Mouse (Mus musculus) granulocyte monocyte progenitor cell, adult 5-6 weeks (primary cell): Measurements from ENCODE around the gene Aloxe3. TPM values are rescaled to one million over a fixed set of nuclear protein-coding genes. Genes with fewer than 3 reads are reported as not detected.

Source experiments
- ATAC-seq: replicated peaks from 2 replicates; pipeline ENCODE4 v1.8.0; 2016; ENCODE audit warnings: mild to moderate bottlenecking, moderate TSS enrichment, inconsistent platforms; ENCODE audit not compliant: poor library complexity, severe bottlenecking
- total RNA-seq, 2 experiments: library from RNA; stranded (forward) in 1 of 2; stranded (reverse) in 1 of 2; fragments of 200-712, 200-1000 nt in 1 of 2; fragments of >200 nt in 1 of 2; fragmentation: Nextera tagmentation in 1 of 2; gene quantifications; 2 replicates each; pipeline ENCODE4 v1.2.3; 2014 to 2017

The Aloxe3 gene
- total RNA-seq, 2 experiments from 2014 or later = not detected

DNA sequence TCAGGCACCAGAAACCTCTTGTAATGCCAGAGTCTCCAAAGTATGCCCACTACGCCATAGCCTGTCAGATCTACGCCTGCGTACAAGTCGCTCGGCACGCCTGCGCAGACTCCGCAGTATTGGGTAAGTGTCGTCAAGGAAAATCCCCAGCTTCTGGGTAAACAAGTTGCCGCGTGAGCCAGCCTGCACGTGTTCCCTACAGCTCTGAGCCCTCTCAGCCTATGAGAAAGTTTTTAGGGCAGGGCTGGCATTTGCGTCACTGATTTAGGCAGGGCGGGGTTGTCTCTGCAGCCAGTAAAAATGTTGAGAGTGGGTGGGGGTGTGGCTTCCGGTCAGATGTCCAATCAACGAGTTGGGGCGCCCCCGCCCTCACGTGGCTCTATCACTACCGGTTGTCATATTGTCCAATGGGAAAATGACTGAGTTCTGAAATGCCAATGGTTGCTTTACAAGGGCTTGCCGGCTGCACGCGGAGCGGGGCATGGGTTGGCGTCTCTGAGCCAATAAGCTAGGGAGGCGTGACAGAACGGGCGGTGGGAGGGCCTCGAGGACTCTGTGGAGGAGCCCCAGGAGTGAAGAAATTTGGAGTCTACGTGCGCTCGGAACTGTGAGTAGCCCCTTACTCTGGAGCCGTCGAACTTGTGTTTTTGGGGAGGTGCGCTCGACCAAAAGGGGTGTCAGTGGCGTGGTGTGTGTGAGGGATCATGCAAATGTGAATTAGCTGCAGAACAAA is 30.8 kb upstream of the Aloxe3 start, which contains the start of gene Per1:
Gene Per1, plus strand, starts transcription at position 521 of the 733 bp plus-strand sequence.
- peak; percentile 54 for ATAC-seq

DNA sequence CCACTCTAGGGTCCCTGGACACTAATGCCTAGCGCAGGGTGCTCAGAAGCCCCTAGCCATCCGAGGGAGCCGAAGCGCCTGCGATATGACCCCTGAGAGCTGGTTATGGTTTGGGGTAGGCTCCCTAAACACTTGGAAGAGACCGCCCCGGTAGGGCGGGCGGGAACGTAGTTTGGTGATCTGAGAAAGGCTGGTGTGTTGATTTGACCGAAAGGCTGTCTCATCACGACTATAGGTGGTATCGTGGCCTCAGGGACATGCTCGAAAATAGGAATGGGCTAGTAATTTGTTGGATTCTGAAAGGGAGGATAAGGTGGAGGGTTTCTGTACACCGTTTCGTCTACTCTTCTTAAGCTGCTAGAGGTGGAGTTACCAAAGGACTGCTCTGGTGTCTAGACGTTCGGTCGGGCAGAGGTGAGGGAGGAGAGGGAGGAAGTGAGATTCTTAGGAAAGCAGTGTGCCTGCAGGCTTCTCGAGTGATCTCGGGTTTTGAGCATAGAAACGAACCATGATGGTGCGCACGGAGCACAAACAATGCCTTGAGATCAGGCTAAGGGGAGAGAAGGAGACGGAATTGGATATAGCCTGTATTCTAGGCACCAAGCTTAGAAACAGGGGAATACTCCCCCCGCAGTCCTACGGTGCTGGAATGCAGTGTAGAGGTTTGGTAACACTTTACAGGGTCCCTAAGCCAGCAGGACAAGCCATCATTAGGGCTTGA is 30.0 kb upstream of the Aloxe3 start:
- ATAC-seq = no peak

DNA sequence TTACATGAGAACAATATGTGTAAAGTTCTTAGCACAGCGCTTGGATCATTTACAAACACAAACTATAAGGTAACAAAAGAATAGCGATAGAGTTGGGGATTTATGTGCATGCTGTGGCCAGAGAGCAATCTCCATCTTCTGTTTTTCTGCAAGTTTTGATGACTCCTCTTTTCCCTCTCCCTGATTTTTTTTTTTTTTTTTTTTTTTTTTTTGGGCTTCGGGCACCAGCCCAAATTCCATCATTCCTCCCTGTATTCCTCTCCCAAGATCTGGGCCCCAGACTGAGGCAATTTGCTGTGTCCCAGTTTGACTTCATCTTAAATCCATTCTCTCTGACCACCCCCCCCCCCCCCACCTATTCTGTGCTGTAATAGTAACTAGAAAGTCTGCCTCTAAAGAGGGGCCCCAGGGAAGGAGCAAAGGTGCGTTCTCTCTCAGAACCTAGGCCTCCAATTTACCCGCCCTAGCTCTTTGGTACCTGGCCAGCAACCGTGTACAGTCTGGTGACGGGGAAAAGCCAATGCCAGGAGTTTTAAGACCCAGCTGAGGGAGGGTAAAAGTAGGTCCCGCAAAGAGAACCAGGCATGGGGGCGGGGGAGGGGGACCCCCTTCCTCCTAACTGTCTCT is 29.2 kb upstream of the Aloxe3 start:
- ATAC-seq = no peak

DNA sequence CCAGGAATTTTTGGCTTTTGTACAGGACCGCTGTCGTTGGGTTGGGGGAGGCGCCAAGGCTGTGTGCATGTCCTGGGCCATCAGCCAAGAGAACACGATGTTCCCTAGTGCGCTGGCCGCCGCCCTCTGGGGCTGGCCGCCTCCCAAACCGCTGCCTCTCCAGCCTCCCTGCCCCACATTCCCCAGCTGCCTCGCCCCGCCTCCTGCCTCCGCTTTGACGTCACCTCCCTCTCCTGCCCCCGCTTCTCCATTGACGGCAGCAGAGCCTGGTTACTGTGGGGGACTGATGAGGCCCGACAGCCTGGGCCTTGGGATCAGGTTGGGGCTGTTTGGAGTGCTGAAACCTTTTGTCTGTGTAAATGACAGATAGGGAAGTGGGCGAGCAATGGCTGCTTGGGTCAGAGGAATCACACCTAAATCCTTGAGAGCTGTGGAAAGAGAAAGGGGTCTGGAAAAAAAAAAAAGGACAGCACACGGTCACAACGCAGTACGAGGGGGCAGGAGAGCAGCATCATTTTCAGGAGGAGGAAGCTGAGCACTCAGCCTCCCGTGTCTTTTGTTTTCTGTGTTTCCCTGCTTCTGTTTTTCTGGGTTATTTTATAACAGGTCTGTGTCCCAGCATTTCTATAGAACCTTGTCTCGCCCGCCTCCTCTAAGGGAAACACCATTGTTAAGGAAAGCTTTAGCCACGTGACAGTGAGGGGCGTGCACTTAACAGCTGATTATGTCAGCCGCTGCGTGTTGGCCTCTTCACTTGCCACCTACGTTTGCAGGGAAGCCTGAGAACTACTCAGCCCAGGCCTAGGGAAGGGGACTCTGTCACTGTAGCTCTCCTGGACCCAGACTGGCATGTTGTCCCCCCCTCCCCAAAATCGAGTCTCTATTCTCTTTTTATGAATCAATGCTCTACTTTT is 28.5 kb upstream of the Aloxe3 start:
- ATAC-seq = peak; percentile 35

DNA sequence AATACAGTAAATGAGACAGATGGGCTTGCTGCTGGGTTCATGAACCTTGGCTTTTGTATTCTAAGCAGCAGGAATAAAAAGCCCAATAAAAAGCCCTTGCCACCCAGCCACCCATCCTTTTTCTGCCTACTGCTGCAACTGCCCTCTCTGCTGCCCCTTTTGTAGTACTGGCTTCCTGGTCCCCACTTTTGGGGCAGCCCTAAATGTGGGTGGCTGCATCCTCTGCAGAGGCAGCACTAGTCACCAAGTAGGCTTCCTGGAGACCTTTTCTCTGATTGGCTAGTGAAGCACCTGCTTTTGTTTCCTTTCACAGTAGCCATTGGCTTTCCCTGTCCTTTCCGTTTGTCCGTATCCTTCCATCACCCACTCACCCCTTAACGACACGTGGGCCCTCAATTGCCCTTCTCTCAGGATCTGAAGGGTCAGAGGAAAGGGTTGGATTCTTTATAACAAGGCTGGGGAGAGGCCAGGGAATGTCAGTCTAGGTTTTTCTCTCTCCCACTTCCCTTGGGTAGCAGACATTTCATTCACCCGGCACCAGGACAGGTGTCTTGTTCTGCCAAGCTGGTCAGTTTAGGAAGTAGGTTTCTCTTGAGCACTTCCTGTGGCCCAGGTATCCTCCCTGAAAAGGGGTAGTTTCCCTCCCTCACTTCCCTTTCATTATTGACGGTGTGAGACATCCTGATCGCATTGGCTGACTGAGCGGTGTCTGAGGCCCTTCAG is 27.5 kb upstream of the Aloxe3 start:
- ATAC-seq = no peak

DNA sequence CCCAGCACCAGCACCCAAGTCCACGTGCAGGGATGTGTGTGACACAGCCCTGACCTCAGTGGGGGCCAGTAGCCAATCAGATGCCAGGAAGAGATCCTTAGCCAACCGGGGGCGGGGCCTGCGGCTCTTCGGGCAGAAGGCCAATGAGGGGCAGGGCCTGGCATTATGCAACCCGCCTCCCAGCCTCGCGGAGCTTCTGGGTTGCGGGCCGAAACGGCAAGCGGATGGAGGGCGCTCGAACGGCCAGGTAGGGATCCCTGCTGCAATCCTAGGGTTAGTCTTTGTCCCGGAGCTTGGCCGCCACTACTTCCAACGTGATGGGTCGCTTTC is 27.0 kb upstream of the Aloxe3 start:
- ATAC-seq = peak; percentile 42

DNA sequence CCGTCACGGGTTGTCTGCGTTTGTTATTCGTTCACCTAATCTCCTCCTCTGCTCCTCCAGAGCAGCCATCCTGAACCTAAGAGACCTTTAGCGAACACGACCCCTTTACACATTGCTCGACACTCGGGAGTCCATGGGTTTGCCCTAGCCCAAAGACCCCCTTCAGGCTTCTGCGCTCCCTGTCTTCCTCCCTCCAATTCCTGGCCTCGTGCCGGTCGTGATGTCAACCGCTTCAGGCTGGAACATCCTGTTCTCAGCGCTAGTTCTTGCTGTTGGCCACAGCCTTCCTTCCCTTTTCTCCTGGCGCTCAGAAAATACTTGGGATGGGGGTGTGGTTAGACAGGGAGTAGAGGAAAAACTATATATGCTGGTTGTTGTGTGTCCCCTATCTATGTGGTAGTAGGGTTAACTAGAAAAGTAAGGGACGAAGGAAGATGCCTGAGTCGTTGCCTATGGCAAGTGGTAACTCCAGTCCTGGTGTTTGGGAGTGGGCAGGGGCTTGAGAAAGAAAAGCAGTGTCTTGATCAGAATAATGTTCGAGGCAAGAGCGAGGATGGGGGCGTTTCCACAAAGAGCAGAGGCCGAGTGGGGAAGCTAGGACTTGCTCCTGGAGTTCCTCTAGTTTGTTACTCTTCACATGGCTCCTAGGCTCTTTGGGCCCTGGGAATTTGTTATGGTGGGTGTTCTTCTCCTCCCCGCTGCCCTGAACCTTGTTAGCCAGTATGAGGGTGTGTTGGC is 26.4 kb upstream of the Aloxe3 start:
- ATAC-seq = no peak

DNA sequence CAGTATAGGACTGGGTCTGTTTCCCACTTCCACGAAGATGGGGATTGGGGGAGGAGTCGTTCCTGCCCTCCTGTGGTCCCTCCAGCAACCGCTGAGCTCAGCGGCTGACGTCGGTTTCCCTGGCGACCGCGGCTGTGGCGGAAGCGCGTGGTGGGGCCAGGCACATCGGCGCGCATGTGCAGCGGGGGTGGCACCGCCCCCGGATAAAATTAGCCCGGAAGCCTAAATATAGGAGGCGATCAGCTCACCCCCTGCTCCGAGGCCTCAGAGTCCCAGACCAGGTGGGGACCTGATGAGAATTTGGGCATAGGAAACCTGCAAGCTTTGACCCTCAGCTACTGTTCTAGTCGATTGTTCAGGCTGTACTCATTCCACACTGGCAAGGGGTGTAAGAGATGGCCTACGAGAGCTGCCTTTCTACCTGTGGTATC is 25.8 kb upstream of the Aloxe3 start:
- ATAC-seq = peak; percentile 43

DNA sequence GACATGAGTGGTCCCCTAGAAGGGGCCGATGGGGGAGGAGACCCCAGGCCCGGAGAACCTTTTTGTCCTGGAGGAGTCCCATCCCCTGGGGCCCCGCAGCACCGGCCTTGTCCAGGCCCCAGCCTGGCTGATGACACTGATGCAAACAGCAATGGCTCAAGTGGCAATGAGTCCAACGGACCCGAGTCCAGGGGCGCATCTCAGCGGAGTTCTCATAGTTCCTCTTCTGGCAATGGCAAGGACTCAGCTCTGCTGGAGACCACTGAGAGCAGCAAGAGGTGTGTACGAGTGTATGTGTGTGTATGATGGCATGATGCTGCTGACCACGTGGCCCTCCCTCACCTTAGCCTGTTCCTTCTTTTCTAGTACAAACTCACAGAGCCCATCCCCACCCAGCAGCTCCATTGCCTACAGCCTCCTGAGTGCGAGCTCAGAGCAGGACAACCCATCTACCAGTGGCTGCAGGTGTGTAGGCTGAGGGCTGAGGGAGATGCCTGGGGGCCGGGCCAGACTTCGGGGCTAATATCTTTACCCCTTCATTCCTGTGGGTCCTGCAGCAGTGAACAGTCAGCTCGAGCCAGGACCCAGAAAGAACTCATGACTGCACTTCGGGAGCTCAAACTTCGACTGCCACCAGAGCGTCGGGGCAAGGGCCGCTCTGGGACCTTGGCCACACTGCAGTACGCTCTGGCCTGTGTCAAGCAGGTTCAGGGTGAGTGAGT is 24.9 kb upstream of the Aloxe3 start:
- no peak for ATAC-seq

DNA sequence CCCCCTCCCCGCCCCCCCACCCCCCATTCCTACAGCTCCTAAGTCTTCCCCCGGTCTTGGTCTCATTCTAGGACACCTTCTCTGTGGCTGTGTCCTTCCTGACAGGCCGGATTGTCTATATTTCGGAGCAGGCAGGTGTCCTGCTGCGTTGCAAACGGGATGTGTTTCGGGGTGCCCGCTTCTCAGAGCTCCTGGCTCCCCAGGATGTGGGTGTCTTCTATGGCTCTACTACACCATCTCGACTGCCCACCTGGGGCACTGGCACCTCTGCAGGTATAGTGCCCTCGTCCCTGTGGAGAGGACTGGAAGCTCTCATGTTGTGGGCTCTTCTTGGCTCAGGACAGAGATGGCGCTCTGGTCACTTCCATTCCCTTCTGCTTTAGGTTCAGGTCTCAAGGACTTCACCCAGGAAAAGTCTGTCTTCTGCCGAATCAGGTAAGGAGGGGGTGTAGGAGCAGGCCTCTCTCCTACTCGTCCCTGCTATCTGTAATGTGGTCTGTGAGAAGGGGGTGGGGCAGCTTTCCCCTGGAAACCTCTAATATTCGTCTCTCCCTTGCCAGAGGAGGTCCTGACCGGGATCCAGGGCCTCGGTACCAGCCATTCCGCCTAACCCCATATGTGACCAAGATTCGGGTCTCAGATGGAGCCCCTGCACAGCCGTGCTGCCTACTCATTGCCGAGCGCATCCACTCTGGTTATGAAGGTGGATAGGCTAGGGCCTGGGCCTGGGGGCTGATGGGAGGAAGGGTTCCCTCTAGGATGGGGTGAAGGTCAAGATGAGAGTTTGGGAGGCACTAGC is 23.9 kb upstream of the Aloxe3 start:
- ATAC-seq = no peak

DNA sequence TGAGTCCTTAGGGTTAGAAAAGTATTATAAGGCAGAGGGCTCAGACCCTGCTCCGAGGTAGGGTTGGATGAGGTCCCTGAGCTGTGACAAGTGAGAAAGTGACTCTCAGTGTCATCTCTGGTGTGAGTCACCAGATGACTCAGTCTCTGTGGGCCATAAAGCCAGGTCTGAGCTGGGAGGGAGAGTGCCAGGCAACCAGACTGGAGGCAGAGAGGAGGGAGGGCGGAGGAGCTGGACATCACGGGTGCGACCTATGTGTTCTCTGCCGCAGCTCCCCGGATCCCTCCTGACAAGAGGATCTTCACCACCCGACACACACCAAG is 23.3 kb upstream of the Aloxe3 start:
- ATAC-seq = no peak

DNA sequence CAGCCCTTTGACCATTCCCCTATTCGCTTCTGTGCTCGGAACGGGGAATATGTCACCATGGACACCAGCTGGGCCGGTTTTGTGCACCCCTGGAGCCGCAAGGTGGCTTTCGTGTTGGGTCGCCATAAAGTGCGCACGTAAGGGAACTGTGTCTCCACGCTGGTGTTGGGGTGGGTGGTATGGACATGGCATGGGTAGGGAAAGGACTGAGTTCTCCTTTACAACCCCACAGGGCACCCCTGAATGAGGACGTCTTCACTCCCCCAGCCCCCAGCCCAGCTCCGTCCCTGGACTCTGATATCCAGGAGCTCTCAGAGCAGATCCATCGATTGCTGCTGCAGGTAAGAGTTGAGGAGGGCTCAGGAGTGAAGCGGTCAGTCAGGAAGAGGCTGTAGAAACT is 22.6 kb upstream of the Aloxe3 start:
- ATAC-seq = no peak

DNA sequence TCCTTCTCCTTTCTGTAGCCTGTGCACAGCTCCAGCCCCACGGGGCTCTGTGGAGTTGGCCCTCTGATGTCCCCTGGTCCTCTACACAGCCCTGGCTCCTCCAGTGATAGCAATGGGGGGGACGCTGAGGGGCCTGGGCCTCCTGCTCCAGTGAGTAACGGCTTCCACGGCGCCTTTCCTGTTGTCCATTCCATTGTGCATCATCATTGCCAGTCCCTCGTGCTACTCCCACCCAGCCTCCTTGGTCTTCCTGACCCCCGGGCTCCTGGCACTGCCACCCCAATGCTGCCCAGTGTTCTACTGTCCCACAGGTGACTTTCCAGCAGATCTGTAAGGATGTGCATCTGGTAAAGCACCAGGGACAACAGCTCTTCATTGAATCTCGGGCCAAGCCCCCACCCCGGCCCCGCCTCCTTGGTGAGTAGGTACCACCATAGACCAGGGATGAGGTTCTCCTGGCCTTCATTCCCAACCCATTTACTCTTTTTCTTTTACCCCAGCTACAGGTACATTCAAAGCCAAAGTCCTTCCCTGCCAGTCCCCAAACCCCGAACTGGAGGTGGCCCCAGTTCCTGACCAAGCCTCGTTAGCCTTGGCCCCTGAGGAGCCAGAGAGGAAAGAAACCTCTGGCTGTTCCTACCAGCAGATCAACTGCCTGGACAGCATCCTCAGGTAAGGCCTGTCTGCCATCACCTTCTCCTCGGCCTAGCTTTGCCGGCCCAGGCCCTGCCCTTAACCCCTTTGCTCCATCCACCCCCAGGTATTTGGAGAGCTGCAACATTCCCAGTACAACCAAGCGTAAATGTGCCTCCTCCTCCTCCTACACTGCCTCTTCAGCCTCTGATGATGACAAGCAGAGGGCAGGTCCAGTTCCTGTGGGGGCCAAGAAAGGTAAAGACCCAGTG is 21.9 kb upstream of the Aloxe3 start:
- ATAC-seq = no peak

DNA sequence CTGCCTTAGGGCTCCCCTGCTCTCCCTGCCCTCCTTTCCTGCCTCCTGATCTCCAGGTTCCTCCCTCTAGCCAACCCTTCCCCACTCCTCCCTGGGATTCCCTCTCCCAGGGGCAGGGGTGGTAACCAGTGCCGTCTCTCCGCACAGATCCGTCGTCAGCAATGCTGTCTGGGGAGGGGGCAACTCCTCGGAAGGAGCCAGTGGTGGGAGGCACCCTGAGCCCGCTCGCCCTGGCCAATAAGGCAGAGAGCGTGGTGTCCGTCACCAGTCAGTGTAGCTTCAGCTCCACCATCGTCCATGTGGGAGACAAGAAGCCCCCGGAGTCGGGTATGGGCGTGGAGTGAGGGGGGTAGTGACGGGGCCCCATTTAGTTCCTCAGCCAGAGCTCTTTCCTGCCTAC is 21.2 kb upstream of the Aloxe3 start:
- no peak for ATAC-seq

DNA sequence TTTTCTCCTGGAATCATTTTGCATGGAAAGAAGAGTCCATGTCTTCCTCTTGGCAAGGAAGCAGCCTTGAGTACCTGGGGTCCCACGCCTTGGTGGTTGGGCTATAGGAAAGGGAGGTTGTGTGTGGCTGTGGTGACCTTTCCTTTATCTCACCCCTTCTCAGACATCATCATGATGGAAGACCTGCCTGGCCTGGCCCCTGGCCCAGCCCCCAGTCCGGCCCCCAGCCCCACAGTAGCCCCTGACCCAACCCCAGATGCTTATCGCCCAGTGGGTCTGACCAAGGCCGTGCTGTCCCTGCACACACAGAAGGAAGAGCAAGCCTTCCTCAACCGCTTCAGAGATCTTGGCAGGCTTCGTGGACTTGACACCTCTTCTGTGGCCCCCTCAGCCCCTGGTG is 20.5 kb upstream of the Aloxe3 start:
- ATAC-seq = no peak

DNA sequence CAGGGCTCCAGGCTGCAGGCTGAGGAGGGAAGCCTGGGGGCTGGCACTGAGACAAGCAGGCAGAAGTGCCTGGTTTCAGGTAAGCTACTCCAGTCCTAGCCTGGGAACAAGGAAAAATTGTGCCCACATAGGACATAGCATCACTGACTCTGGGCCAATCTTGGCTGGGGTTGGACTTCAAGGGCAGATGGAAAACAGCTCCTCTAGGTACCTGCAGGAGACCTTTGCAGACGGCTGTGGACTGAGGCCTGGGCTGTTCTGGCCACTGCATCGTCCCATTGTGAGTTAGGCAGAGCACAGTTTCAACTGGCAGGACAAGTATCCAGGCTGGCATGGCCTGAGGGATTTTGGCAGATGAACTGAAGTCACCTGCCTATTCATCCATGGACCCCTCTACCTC is 19.9 kb upstream of the Aloxe3 start:
- no peak for ATAC-seq

DNA sequence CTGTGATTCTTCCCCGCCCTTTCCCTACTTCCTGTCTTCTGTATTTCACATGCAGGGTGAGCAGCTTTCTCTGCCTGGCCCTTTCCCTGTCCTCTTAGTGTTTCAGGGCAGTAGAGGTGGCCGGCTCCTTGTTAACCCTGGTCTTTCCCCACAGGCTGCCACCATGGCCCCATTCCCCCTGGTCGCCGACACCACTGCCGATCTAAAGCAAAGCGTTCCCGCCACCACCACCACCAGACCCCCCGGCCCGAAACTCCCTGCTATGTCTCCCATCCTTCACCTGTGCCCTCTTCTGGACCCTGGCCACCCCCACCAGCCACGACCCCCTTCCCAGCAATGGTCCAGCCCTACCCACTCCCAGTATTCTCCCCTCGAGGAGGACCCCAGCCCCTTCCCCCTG is 19.4 kb upstream of the Aloxe3 start:
- ATAC-seq = no peak
